Mouse (Mus musculus): Measurements from ENCODE around the gene Neto2. TPM values are rescaled to one million over a fixed set of nuclear protein-coding genes. Genes with fewer than 3 reads are reported as not detected.

The Neto2 gene
- total and polyA plus RNA-seq, 2 experiments from 2014 or later = 51.7 to 111 TPM

- WGBS = 96% methylated on average over 3 of the region's 3 CpGs
- TF ChIP-seq CTCF (IDR thresholded peaks at IDR 0.05; ENCODE audit: low read depth) = no peak
Measured at GRCm38 (mm10) chr8:85593324-85593723, 107.4 kb downstream of the Neto2 start.

GRCm38 (mm10) chr8:85591532-85591931 lies 109.2 kb downstream of the Neto2 start:
- Histone ChIP-seq H3K4me2 (ENCODE audit: low read depth, low read length) (no peak overlapping the region), H3K9me3 (ENCODE audit: low read length) (no peaks in the 10 kb centered on the region), H3K27me3 (ENCODE audit: insufficient read depth, low read length) (no peaks in the 10 kb centered on the region), H3K4me1 (ENCODE audit: insufficient read depth, low read length) (no peaks in the 10 kb centered on the region), H3K9ac (replicated peaks; ENCODE audit: low read length) (no peak overlapping the region), H3K4me3 (ENCODE audit: low read length) (no peak overlapping the region), H3K36me3 (ENCODE audit: insufficient read depth, low read length) (no peaks in the 10 kb centered on the region), H3K27ac (no peak overlapping the region)
- no peak for TF ChIP-seq CTCF (IDR thresholded peaks at IDR 0.05; ENCODE audit: low read depth)
- ATAC-seq (no peak), DNase-seq (ENCODE audit: low spot score) (no peak)
- 91% methylated on average over 1 of the region's 1 CpGs for WGBS

More at GRCm38 (mm10) chr8:85593324-85593723, 107.4 kb downstream of the Neto2 start:
- Histone ChIP-seq H3K4me2 (ENCODE audit: low read depth, low read length) (no peak overlapping the region), H3K9ac (replicated peaks; ENCODE audit: low read length) (no peak overlapping the region), H3K4me1 (ENCODE audit: insufficient read depth, low read length) (no peaks in the 10 kb centered on the region), H3K4me3 (ENCODE audit: low read length) (no peak overlapping the region), H3K27ac (no peak overlapping the region), H3K27me3 (ENCODE audit: insufficient read depth, low read length) (no peaks in the 10 kb centered on the region), H3K9me3 (ENCODE audit: low read length) (no peaks in the 10 kb centered on the region), H3K36me3 (ENCODE audit: insufficient read depth, low read length) (no peaks in the 10 kb centered on the region)
- DNase-seq (ENCODE audit: low spot score) (no peak), ATAC-seq (no peak)

- H3K4me1 ChIP-seq (ENCODE audit: insufficient read depth, low read length) = no peaks in the 10 kb centered on the region
- H3K4me2 ChIP-seq (ENCODE audit: low read depth, low read length) = no peak overlapping the region
- no peaks in the 10 kb centered on the region for H3K9me3 ChIP-seq (ENCODE audit: low read length)
- H3K9ac ChIP-seq (replicated peaks; ENCODE audit: low read length) = no peak overlapping the region
- 91% methylated on average over 1 of the region's 1 CpGs for WGBS
- no peak for ATAC-seq
- no peaks in the 10 kb centered on the region for H3K27me3 ChIP-seq (ENCODE audit: insufficient read depth, low read length)
- H3K27ac ChIP-seq = no peak overlapping the region
- DNase-seq (ENCODE audit: low spot score) = no peak
- no peak for TF ChIP-seq CTCF (IDR thresholded peaks at IDR 0.05; ENCODE audit: low read depth)
- no peak overlapping the region for H3K4me3 ChIP-seq (ENCODE audit: low read length)
- H3K36me3 ChIP-seq (ENCODE audit: insufficient read depth, low read length) = no peaks in the 10 kb centered on the region
Measured at GRCm38 (mm10) chr8:85590258-85590657, 110.5 kb downstream of the Neto2 start.

DNA sequence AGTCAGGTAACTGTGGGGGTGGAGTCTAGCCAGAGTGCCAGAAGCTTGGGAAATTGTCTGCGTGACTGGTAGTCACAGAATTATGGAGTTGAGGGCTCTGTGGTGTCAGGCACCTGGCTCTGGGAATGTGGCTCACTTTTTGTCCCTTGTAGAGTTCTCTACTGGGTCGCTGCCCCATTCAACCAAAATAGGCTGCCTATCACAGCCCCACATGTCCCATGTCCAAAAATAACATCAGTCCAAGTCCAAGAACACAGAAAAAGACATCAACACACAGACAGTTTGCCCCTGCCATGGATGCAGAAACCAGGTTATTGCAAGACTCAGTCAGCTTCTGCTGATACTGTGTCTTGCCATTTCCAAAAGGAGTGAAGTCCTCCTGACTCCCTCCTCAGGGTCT lies 112.1 kb downstream of the Neto2 start:
- ATAC-seq (no peak), DNase-seq (ENCODE audit: low spot score) (no peak)
- no peaks in the 10 kb centered on the region for H3K36me3 ChIP-seq (ENCODE audit: insufficient read depth, low read length)
- no peak overlapping the region for H3K4me3 ChIP-seq (ENCODE audit: low read length)
- no peak overlapping the region for H3K4me2 ChIP-seq (ENCODE audit: low read depth, low read length)
- H3K9ac ChIP-seq (replicated peaks; ENCODE audit: low read length) = no peak overlapping the region
- no peak overlapping the region for H3K27ac ChIP-seq
- no peaks in the 10 kb centered on the region for H3K27me3 ChIP-seq (ENCODE audit: insufficient read depth, low read length)
- TF ChIP-seq CTCF (IDR thresholded peaks at IDR 0.05; ENCODE audit: low read depth) = no peak
- WGBS = 86% methylated on average over 2 of the region's 2 CpGs
- no peaks in the 10 kb centered on the region for H3K4me1 ChIP-seq (ENCODE audit: insufficient read depth, low read length)
- no peaks in the 10 kb centered on the region for H3K9me3 ChIP-seq (ENCODE audit: low read length)

Small RNA genes within 50 kb of the gene (microRNA-seq; reads per million reads assigned to microRNA genes)
- 0 reads per million in 2 experiments for gene Mir8109

Other genes starting within 250 kb of the Neto2 start
- 99.4 and 107 TPM in 2 replicates for gene Gpt2, start 208.3 kb downstream of the Neto2 start, total RNA-seq (2014; rRNA removed)
- 43.2 and 46.4 TPM in 2 replicates for gene Gpt2, start 208.3 kb downstream of the Neto2 start, polyA plus RNA-seq (2015; fragmentation: Nextera tagmentation; extraction: Ambion mirVana)
- gene Dnaja2, start 145.6 kb downstream of the Neto2 start, total RNA-seq (2014; rRNA removed) = 43.9 and 56.7 TPM in 2 replicates
- 155 and 156 TPM in 2 replicates for gene Dnaja2, start 145.6 kb downstream of the Neto2 start, polyA plus RNA-seq (2015; fragmentation: Nextera tagmentation; extraction: Ambion mirVana)
- gene Itfg1, start 140.0 kb upstream of the Neto2 start, total RNA-seq (2014; rRNA removed) = 212 and 219 TPM in 2 replicates
- 197 and 201 TPM in 2 replicates for gene Itfg1, start 140.0 kb upstream of the Neto2 start, polyA plus RNA-seq (2015; fragmentation: Nextera tagmentation; extraction: Ambion mirVana)
- 31.2 and 31.8 TPM in 2 replicates for gene Phkb, start 140.0 kb upstream of the Neto2 start, total RNA-seq (2014; rRNA removed)
- gene Phkb, start 140.0 kb upstream of the Neto2 start, polyA plus RNA-seq (2015; fragmentation: Nextera tagmentation; extraction: Ambion mirVana) = 32.3 and 34.7 TPM in 2 replicates